Mouse (Mus musculus) CH12.LX (cell line): Measurements from ENCODE around the gene Enpp1. TPM values are rescaled to one million over a fixed set of nuclear protein-coding genes. Genes with fewer than 3 reads are reported as not detected.

Experiments
- DNase-seq: peaks from one replicate; pipeline ENCODE4 v3.0.0-alpha.2; 2013; ENCODE audit errors: extremely low read depth
- H3K27ac ChIP-seq: 2 replicates; pipeline ENCODE4 v1.5.1; 2012; ENCODE audit warnings: low read depth, mild to moderate bottlenecking, control low read depth, moderate library complexity; ENCODE audit not compliant: insufficient read depth
- H3K27me3 ChIP-seq: replicated peaks from 2 replicates; pipeline ENCODE3; 2012; ENCODE audit warnings: inconsistent platforms
- H3K36me3 ChIP-seq, 2 experiments: replicated peaks in 1 of 2; 2 replicates each; pipeline versions ENCODE3 to v1.6.1; 2012; ENCODE audit warnings: inconsistent platforms in 1 of 2, low read length in 1 of 2, mild to moderate bottlenecking in 1 of 2, mixed read lengths in 1 of 2, moderate library complexity in 1 of 2; ENCODE audit not compliant: control insufficient read depth in 1 of 2, insufficient read depth in 1 of 2
- H3K4me1 ChIP-seq, 2 experiments: 2 replicates each; pipeline ENCODE4 v1.6.1; 2012; ENCODE audit warnings: inconsistent platforms in 1 of 2, moderate library complexity in 1 of 2; ENCODE audit not compliant: insufficient read depth in 2 of 2, control insufficient read depth in 1 of 2
- H3K4me2 ChIP-seq: 2 replicates; pipeline ENCODE4 v1.6.1; 2012; ENCODE audit warnings: low read depth, mild to moderate bottlenecking, control low read depth; ENCODE audit not compliant: poor library complexity, insufficient read depth, severe bottlenecking
- H3K4me3 ChIP-seq, 3 experiments: fragments of 150-350 bp in 1 of 3; sonication (generic) in 1 of 3; replicated peaks in 1 of 3; 2 replicates each; pipeline versions ENCODE3 to v1.5.1; 2011 to 2012; ENCODE audit warnings: low read depth in 2 of 3, low read length in 2 of 3, mild to moderate bottlenecking in 2 of 3, moderate library complexity in 2 of 3, control low read depth in 1 of 3, improper control_type of control experiment in 1 of 3, inconsistent platforms in 1 of 3, mixed read lengths in 1 of 3; ENCODE audit not compliant: poor library complexity in 1 of 3
- H3K79me2 ChIP-seq: replicated peaks from 2 replicates; pipeline ENCODE4 v1.6.1; 2012; ENCODE audit warnings: mild to moderate bottlenecking, moderate library complexity; ENCODE audit not compliant: control insufficient read depth, poor library complexity, insufficient read depth, severe bottlenecking; ENCODE audit errors: extremely low read depth
- H3K9ac ChIP-seq: 2 replicates; pipeline ENCODE4 v1.6.1; 2012; ENCODE audit warnings: low read depth, mild to moderate bottlenecking, control low read depth, moderate library complexity; ENCODE audit not compliant: insufficient read depth
- H3K9me3 ChIP-seq: replicated peaks from 2 replicates; pipeline ENCODE3; 2012; ENCODE audit warnings: low read length, inconsistent platforms, mixed read lengths
- BHLHE40 ChIP-seq: IDR thresholded peaks from 2 replicates; pipeline ENCODE4 v1.6.1; 2011; ENCODE audit warnings: mild to moderate bottlenecking, low read depth, low read length, improper control_type of control experiment
- ELF1 ChIP-seq: IDR thresholded peaks from 2 replicates; pipeline ENCODE4 v1.6.1; 2014; ENCODE audit warnings: low read depth, mild to moderate bottlenecking, inconsistent platforms, low read length, improper control_type of control experiment
- HCFC1 ChIP-seq: IDR thresholded peaks from 2 replicates; pipeline ENCODE4 v1.6.1; 2012; ENCODE audit warnings: low read depth, mild to moderate bottlenecking, inconsistent platforms, low read length, improper control_type of control experiment
- KAT2A ChIP-seq: IDR thresholded peaks from 2 replicates; pipeline ENCODE4 v1.6.1; 2012; ENCODE audit warnings: low read length, improper control_type of control experiment, inconsistent platforms; ENCODE audit not compliant: insufficient replicate concordance
- MAX ChIP-seq: IDR thresholded peaks from 2 replicates; pipeline ENCODE4 v1.6.1; 2011; ENCODE audit warnings: low read length, improper control_type of control experiment
- MEF2A ChIP-seq: IDR thresholded peaks from 2 replicates; pipeline ENCODE4 v1.6.1; 2014; ENCODE audit warnings: low read depth, mild to moderate bottlenecking, inconsistent platforms, low read length, improper control_type of control experiment, borderline replicate concordance
- MXI1 ChIP-seq: IDR thresholded peaks from 2 replicates; pipeline ENCODE4 v1.6.1; 2011; ENCODE audit warnings: mild to moderate bottlenecking, low read depth, low read length, improper control_type of control experiment
- NELFE ChIP-seq: IDR thresholded peaks from 2 replicates; pipeline ENCODE4 v1.6.1; 2011; ENCODE audit warnings: low read depth, low read length, improper control_type of control experiment
- POLR2A ChIP-seq: IDR thresholded peaks from 2 replicates; pipeline ENCODE4 v1.6.1; 2011; ENCODE audit warnings: low read depth, mild to moderate bottlenecking, improper control_type of control experiment, low read length
- SIN3A ChIP-seq: IDR thresholded peaks from 2 replicates; pipeline ENCODE4 v1.6.1; 2012; ENCODE audit warnings: low read length, improper control_type of control experiment, inconsistent platforms
- TCF12 ChIP-seq: IDR thresholded peaks from 2 replicates; pipeline ENCODE4 v1.6.1; 2014; ENCODE audit warnings: low read depth, mild to moderate bottlenecking, inconsistent platforms, low read length, improper control_type of control experiment
- USF2 ChIP-seq: conservative IDR thresholded peaks from 2 replicates; pipeline ENCODE4 v1.6.1; 2011; ENCODE audit warnings: low read depth, low read length, improper control_type of control experiment
- ZC3H11A ChIP-seq: IDR thresholded peaks from 2 replicates; pipeline ENCODE4 v1.6.1; 2012; ENCODE audit warnings: low read depth, mild to moderate bottlenecking, inconsistent platforms, low read length, improper control_type of control experiment
- ZKSCAN1 ChIP-seq: IDR thresholded peaks from 2 replicates; pipeline ENCODE4 v1.6.1; 2012; ENCODE audit warnings: low read depth, inconsistent platforms, low read length, improper control_type of control experiment, borderline replicate concordance
- ZNF384 ChIP-seq: IDR thresholded peaks from 2 replicates; pipeline ENCODE4 v1.6.1; 2012; ENCODE audit warnings: low read depth, low read length, improper control_type of control experiment, inconsistent platforms
- dilution Hi-C: fragments of 300-500 bp; cut with MboI; formaldehyde crosslinking; loops from 2 replicates; pipeline ENCODE4 v1.14.3; 2020; ENCODE audit warnings: low sequenced_read_pairs; ENCODE audit not compliant: extremely low pct_unique_long_range_greater_than_20kb, extremely low pct_ligation_motif_present
- in situ Hi-C: fragments of 300-500 bp; cut with MboI; formaldehyde crosslinking; loops from 3 replicates; pipeline ENCODE4 v1.14.3; 2019; ENCODE audit warnings: low sequenced_read_pairs, low pct_ligation_motif_present, low pct_unique_long_range_greater_than_20kb, mixed read lengths
- polyA plus RNA-seq: library from polyadenylated mRNA; unstranded; fragments of >175 nt; gene quantifications from 2 replicates; pipeline ENCODE4 v1.2.1, GENCODE M21; 2012; ENCODE audit warnings: low read depth; ENCODE audit not compliant: insufficient read length
- total RNA-seq, 2 experiments: library from RNA; depleted of rRNA; stranded (reverse); fragments of 300-350 nt in 1 of 2; fragments of >200 nt in 1 of 2; gene quantifications; 2 replicates each; pipeline ENCODE4 v1.2.3; 2012 to 2014

Gene Enpp1
- total and polyA plus RNA-seq, 3 experiments: 0.58 to 2.8 (median 0.87) TPM

- Histone ChIP-seq H3K79me2 (no peaks in the 10 kb centered on the region), H3K9ac (no peak overlapping the region), H3K27ac (no peak overlapping the region), H3K9me3 (no peaks in the 10 kb centered on the region), H3K4me2 (no peak overlapping the region), H3K4me3 (no peak overlapping the region), H3K27me3 (no peaks in the 10 kb centered on the region), H3K4me1 (peaks cover 2 to 11% of the 10 kb centered on the region in 2 experiments; a peak in 3 of 4 replicates), H3K36me3 (no peaks in the 10 kb centered on the region)
- dilution Hi-C loops (no loop called here), in situ Hi-C loops (no loop called here)
- no peak for DNase-seq
- TF ChIP-seq MEF2A (no peak), USF2 (no peak), POLR2A (no peak), KAT2A (no peak), BHLHE40 (no peak), MXI1 (no peak), MAX (no peak), ZNF384 (no peak)
Observed at GRCm38 (mm10) chr10:24593556-24593955, 118.4 kb downstream of the Enpp1 start.

- Histone ChIP-seq H3K9ac (no peak overlapping the region), H3K4me1 (peaks cover 2 to 11% of the 10 kb centered on the region in 2 experiments; a peak in 3 of 4 replicates), H3K4me2 (no peak overlapping the region), H3K27ac (no peak overlapping the region), H3K9me3 (no peaks in the 10 kb centered on the region), H3K79me2 (no peaks in the 10 kb centered on the region), H3K27me3 (no peaks in the 10 kb centered on the region), H3K4me3 (no peak overlapping the region), H3K36me3 (no peaks in the 10 kb centered on the region)
- in situ Hi-C loops (no loop called here), dilution Hi-C loops (no loop called here)
- no peak for DNase-seq
- TF ChIP-seq HCFC1 (no peak), MXI1 (no peak), ELF1 (no peak), ZKSCAN1 (no peak), MEF2A (no peak), TCF12 (no peak), NELFE (no peak), SIN3A (no peak), ZC3H11A (no peak)
Observed at GRCm38 (mm10) chr10:24592969-24593368, 119.0 kb downstream of the Enpp1 start.
